Mouse (Mus musculus) cerebellum, postnatal 36 days (tissue): ENCODE measurements around the gene Tymp.
A peak's percentile ranks its signal among the peaks of the same experiment; 100 is the strongest.

ENCODE experiments used
- DNase-seq, 2 experiments: peaks; one replicate each; pipeline ENCODE4 v3.0.0; 2021 to 2022; ENCODE audit warnings: mixed read lengths in 2 of 2

Gene Tymp

DNA sequence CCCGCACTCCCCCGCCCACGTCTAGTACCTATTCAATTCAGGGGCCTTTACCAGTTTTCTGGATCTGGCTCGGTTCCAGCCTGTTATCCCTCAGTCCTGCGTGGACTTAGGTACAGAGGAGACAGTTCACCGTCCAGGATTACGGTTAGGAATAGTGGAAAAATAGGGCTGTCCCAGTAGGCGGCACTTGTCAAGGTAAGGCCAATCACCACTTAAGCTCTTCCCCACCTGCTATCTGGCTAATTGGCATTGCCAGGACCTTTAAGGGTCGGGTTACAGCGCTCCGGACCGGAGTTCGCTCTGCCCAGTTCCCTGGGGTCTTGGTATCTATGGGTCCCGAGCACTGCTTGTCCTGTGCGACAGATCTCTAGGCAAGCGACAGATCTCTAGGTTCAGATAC is at the start of gene Tymp:
Tymp (minus strand) TSS at position 83 of the 400 bp plus-strand sequence.
- DNase-seq = peak in 1 of 2 experiments; percentile 8

DNA sequence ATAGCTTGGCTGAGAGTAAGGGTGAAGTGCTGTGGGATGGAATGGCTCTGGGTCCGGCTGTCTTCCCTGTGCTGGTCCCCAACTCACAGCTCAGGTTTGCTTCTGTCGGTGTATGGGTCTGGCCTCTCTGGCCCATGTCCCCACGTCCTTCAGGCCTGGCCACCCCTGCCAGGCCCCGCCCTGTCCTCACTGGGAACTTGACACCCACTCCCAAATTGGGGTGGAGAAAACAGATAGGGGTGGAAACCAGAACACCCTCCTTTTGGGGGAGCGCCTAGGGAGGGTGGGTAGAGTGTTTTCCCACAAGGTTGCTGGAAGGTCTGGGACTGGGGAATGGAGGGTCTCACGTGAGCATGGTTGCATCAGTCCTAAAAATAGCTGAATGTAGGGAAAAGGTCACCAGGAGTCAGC is 48.9 kb upstream of the Tymp start, which contains the start of gene Cpt1b:
Cpt1b (minus strand) TSS at position 153 of the 411 bp plus-strand sequence.
- no peak for DNase-seq

- DNase-seq = no peak
Measured at GRCm38 (mm10) chr15:89424621-89425020, 47.8 kb upstream of the Tymp start.

- DNase-seq = no peak
Measured at GRCm38 (mm10) chr15:89421938-89422337, 45.1 kb upstream of the Tymp start.

DNA sequence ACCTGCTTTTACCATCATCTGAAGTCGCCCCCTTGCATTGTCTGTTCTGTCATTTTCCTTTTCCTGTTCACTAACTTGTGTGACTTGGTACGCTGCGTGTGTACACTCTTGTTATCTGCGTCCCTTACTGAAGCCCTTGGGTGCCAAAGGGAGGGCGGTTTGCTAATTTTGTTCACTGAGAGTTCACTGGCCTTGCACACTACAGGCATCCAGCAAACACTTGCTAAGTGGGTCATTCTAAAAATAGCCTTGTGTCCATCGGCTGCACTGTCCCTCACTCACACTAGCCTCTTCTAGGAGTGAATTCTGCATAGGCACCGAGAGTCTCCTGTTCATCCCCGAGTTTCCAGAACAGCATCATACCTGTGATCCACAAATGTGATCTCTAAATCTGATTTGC is 38.4 kb upstream of the Tymp start:
- peak in 1 of 2 experiments; percentile 41 for DNase-seq

GRCm38 (mm10) chr15:89410118-89410517 is 33.3 kb upstream of the Tymp start, which contains the start of gene Syce3:
Gene Syce3, minus strand, starts transcription at chr15:89410503.
- no peak for DNase-seq

- DNase-seq = no peak
Measured at GRCm38 (mm10) chr15:89406691-89407090, 29.9 kb upstream of the Tymp start.

DNA sequence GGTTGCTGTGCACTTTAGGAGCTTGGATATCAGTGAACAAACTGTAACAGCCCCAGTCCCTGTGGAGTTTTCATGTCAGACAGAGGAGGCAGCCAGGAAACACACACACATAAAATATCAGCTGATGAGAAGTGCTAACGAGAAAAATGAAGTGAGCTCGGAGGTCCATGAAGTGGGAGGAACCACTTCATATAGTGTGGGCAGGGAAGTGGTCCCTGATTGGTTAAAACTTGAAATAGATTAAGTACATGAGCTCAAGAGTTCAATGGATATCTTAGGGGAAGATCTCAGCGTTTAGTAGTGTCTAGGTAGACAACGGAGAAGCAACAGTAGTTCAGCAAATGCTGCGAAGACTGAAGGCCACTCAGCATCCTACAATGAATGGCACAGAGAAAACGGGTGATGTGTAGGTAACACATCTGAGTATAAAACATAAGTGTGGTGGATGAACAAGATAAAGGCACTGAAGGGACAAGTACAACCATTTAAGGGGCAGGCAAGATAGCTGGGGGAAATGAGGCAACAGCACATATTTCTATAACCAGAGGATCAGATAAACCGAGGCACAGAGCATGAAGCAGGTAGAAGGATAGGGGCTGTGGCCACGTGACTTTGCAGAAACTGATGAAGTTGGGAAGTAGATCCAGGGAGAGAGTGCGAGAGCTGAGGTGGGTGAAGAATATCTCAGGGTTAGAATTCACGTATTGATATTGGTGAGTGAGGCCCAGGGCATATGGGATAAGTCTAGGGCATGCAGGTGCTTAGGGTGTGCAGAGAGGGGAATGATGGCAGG is 28.2 kb upstream of the Tymp start:
- DNase-seq = no peak

DNA sequence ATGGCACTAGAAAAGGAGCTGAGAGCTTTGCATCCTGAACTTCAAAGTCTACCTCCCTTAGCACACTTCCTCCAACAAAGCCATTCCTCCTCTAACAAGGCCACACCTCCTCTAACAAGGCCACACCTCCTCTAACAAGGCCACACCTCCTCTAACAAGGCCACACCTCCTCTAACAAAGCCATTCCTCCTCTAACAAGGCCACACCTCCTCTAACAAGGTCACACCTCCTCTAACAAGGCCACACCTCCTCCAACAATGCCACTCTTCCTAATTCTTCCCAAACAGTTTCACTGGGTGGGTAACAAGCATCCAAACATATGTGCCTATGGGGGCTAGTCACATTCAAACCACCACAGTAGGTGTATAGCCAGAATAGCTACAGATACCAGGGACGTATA is 25.6 kb upstream of the Tymp start:
- DNase-seq = no peak

DNA sequence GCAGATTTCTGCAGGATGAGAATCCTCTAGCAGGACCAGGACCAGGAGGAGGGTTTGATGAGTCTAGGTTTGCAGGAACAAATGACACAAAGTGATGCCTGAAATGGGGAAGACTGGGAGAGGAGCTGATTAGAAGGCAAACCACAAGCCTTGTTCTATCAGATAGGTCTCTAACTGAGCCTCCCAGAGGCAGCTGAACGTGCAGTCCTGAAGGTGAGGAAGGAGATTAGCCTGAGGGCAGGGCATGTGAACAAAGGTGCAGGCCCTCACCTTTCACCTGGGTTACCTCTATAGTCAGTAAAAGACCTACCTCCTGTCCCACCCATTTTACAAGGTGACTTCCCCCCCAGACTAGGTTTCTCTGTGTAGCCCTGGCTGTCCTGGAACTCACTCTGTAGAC is 22.9 kb upstream of the Tymp start:
- DNase-seq = no peak

GRCm38 (mm10) chr15:89398146-89398545 is 21.3 kb upstream of the Tymp start:
- no peak for DNase-seq

DNA sequence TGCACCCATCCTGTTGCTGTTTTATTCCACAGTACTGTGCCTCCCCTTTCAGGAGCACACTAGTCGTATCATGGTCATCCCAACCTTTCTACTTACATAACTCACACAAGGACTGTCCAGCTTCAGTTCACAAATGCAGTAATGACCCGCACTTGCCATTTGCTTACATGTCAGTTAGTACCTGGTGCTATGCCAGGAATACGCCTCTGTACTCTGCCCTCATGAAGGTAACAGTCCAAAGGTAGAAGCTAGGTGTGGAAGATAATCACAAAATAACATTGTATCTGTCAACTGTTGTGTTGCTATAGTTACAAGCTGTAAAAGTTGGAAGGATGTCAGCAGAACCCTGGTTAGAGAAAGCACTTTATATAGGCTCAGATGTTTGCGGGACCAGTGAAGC is 20.0 kb upstream of the Tymp start:
- DNase-seq = no peak

- peak; percentile 50 to 60 for DNase-seq
Measured at GRCm38 (mm10) chr15:89390081-89390480, 13.2 kb upstream of the Tymp start.

DNA sequence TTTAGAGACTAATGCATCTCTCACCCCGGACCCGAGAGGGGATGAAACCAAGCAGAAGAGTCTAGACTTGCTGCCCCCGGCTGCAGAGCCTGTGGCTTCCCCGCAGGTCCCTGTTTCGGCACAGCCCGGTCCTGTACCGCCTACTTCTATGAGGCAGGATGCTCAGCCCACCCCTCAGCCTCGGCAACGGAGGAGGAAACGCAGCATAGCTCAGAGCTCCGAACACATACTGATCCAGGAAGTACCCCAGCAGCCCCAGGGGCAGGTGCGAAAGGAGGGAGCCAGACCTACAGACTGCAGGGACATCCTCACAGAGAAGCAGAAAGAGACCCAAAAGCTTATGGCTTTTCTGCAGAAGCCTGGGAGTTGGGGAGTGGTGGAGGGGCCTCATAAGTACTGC is 10.3 kb upstream of the Tymp start:
- no peak for DNase-seq

DNA sequence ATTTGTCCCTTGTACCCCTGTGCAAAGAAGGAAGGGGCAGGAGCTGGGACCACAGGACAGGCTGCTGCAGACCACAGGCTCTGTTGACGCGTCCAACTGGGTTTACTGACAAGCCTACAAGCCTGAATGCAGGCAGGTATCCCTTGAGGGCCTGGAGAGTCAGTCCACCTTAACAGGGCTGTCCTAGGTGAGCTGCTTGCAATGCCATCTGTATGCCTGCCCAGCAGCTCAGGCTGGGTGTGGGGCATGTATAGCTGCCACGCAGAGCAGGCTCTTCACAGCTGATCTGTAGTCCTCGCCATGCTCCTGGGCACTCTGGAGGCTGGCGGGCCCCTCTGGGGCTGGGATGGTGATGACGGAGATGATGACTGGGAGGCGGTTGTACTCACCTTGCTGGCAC is 7.8 kb upstream of the Tymp start, which contains the start of gene Klhdc7b:
Klhdc7b (plus strand) TSS at position 301 of the 400 bp plus-strand sequence.
- DNase-seq = no peak

DNA sequence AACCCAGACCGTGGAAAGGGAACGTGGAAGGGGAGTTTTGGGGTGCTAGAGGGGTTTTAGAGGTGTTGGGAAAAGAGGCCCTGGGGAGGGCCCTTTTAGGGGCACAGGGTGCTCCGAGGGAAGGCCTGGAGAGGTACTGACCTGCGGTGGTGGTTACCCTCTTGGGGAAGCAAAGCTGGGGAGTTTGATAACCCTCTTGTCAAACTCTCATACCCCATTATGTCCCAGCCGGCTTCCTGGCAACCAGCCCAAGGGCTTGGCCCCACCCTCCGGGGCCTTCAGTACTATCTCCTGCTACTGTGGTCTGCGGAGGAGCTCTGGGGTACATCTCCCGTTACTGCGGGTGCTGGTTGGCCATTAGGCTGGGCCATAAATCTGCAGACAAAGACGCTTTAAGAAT is 2.6 kb upstream of the Tymp start:
- DNase-seq = peak; percentile 60 to 69

GRCm38 (mm10) chr15:89378831-89379401 is 2.1 kb upstream of the Tymp start, which contains the start of gene Odf3b:
Gene Odf3b, minus strand, starts transcription at chr15:89379282.
- peak; percentile 84 to 88 for DNase-seq

GRCm38 (mm10) chr15:89377938-89378828 is 1.3 kb upstream of the Tymp start:
- peak in 1 of 2 experiments; percentile 50 for DNase-seq

DNA sequence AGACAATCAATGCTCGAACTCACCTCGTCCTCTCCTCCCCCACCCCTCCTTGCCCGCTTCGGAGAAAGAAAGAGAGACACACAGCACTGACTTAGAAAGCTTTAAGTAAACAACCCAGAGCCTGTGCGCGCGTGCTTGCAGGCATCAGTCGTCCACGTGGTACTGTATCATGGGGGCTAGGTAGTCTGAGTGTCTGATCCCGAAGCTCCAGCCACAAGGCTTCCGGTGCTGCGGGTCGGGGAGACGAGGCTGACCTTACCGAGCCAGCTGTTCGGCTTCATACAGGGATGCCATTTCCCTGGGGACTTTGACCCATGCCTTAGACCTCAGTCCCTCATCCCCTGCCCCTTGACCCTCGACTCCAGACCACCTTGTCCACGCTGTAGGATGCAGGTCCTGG is 523 bp upstream of the Tymp start:
- peak in 1 of 2 experiments; percentile 11 for DNase-seq

GRCm38 (mm10) chr15:89376040-89376439 is 799 bp downstream of the Tymp start:
- DNase-seq = peak in 1 of 2 experiments; percentile 14

- peak in 1 of 2 experiments; percentile 14 for DNase-seq
Measured at GRCm38 (mm10) chr15:89374801-89375534, 1.9 kb downstream of the Tymp start.

DNA sequence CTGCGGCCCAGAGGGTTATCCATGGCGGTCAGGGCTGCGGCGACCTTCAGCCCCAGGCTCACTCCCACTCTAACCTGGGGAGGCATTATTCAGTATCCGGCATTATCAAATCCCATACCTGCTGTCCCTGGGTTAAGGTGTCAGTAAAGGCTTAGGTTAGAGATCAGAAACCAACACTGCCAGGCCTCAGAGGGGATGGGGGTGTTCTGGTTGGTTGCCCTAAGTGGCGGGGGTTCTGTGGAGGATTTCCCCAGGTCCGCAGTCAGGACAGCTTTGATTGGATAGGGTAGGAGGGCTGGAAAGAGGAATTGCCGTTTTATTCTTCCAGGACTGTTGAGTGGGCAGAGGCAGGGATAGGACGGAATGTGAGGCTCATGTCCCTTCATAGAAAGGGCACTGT is 2.5 kb downstream of the Tymp start:
- peak in 1 of 2 experiments; percentile 5 for DNase-seq
